Mouse (Mus musculus) CH12.LX (cell line): ENCODE results near the gene Enpp7.

Experiments
- CHD2 ChIP-seq: IDR thresholded peaks from 2 replicates; pipeline ENCODE4 v1.6.1; 2011; ENCODE audit warnings: low read length, improper control_type of control experiment
- JUND ChIP-seq: conservative IDR thresholded peaks from 2 replicates; pipeline ENCODE4 v1.6.1; 2011; ENCODE audit warnings: low read depth, low read length, improper control_type of control experiment
- POLR2A ChIP-seq: IDR thresholded peaks from 2 replicates; pipeline ENCODE4 v1.6.1; 2011; ENCODE audit warnings: low read depth, mild to moderate bottlenecking, improper control_type of control experiment, low read length
- UBTF ChIP-seq: IDR thresholded peaks from 2 replicates; pipeline ENCODE4 v1.6.1; 2012; ENCODE audit warnings: low read depth, mild to moderate bottlenecking, inconsistent platforms, low read length, improper control_type of control experiment, moderate library complexity

DNA sequence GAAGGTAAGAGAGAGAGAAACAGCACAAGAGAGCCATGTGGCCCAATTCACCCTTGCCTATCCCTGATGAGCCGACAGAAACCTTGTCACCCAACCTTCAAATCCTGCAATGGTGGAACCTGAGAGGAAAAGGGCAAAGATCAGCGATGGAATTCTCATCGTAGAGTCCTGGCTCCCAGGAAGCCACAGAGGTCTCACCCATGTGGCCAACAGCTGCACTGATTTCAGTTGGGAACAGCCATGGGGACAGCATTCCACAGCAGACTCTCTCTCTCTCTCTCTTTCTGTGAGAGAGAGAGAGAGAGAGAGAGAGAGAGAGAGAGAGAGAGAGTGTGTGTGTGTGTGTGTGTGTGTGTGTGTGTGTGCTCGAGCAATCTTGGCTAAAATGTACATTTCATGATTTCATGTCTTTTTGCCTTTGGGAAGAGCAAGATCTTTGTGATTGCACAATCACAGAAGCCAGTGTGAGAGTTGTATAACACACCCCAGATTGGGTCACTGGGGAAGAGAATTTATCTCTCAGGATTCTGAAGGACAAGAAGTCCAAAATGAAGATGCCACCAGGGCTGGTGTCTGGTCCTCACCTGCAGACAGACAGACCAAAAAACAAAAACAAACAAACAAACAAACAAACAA, 13.6 kb downstream of the Enpp7 start:
- TF ChIP-seq UBTF (no peak), JUND (no peak), POLR2A (no peak), CHD2 (no peak)
